Mouse (Mus musculus): Measurements from ENCODE around the gene Psme2. TPM values are rescaled to one million over a fixed set of nuclear protein-coding genes. Genes with fewer than 3 reads are reported as not detected.

Psme2 gene
- total and polyA plus RNA-seq, 2 experiments from 2014 or later, result 57.6 to 163 TPM

GRCm38 (mm10) chr14:55559799-55560201 lies 31.1 kb downstream of the Psme2 start, which contains the start of gene Dcaf11:
Gene Dcaf11 (plus strand): TSS chr14:55560006.
- peak; percentile 97 for DNase-seq (ENCODE audit: low spot score)
- TF ChIP-seq CTCF (IDR thresholded peaks at IDR 0.05; ENCODE audit: low read depth), result peak; percentile 55
- peak; percentile 75 for ATAC-seq
- Histone ChIP-seq H3K27me3 (ENCODE audit: insufficient read depth, low read length) (no peaks in the 10 kb centered on the region), H3K4me3 (ENCODE audit: low read length) (peak within 1 kb of the TSS; percentile 60), H3K36me3 (ENCODE audit: insufficient read depth, low read length) (peaks cover 12% of the 10 kb centered on the region), H3K27ac (peak within 1 kb of the TSS; percentile 99), H3K4me1 (ENCODE audit: insufficient read depth, low read length) (peaks cover 15% of the 10 kb centered on the region), H3K4me2 (ENCODE audit: low read depth, low read length) (peak within 1 kb of the TSS; percentile 97), H3K9ac (replicated peaks; ENCODE audit: low read length) (peak within 1 kb of the TSS; percentile 67), H3K9me3 (ENCODE audit: low read length) (no peaks in the 10 kb centered on the region)
- 0% methylated on average over 27 of the region's 27 CpGs for WGBS

- peaks cover 15% of the 10 kb centered on the region for H3K4me1 ChIP-seq (ENCODE audit: insufficient read depth, low read length)
Measured at GRCm38 (mm10) chr14:55558740-55559448, 32.0 kb downstream of the Psme2 start.

GRCm38 (mm10) chr14:55557587-55557986 lies 33.3 kb downstream of the Psme2 start:
- H3K9me3 ChIP-seq (ENCODE audit: low read length), result no peaks in the 10 kb centered on the region
- no peak overlapping the region for H3K9ac ChIP-seq (replicated peaks; ENCODE audit: low read length)
- H3K36me3 ChIP-seq (ENCODE audit: insufficient read depth, low read length), result no peaks in the 10 kb centered on the region
- DNase-seq (ENCODE audit: low spot score), result no peak
- no peak for ATAC-seq
- 91% methylated on average over 3 of the region's 3 CpGs for WGBS
- H3K4me1 ChIP-seq (ENCODE audit: insufficient read depth, low read length), result peaks cover 15% of the 10 kb centered on the region
- no peak overlapping the region for H3K27ac ChIP-seq
- no peaks in the 10 kb centered on the region for H3K27me3 ChIP-seq (ENCODE audit: insufficient read depth, low read length)
- no peak overlapping the region for H3K4me3 ChIP-seq (ENCODE audit: low read length)
- TF ChIP-seq CTCF (IDR thresholded peaks at IDR 0.05; ENCODE audit: low read depth), result no peak
- no peak overlapping the region for H3K4me2 ChIP-seq (ENCODE audit: low read depth, low read length)

More at GRCm38 (mm10) chr14:55558740-55559448, 32.0 kb downstream of the Psme2 start:
- H3K27ac ChIP-seq, result peak overlapping the region; percentile 99
- H3K4me3 ChIP-seq (ENCODE audit: low read length), result peak overlapping the region; percentile 60
- no peak for TF ChIP-seq CTCF (IDR thresholded peaks at IDR 0.05; ENCODE audit: low read depth)
- H3K36me3 ChIP-seq (ENCODE audit: insufficient read depth, low read length), result peaks cover 3% of the 10 kb centered on the region
- 57% methylated on average over 6 of the region's 6 CpGs for WGBS
- DNase-seq (ENCODE audit: low spot score) (no peak), ATAC-seq (no peak)
- no peaks in the 10 kb centered on the region for H3K27me3 ChIP-seq (ENCODE audit: insufficient read depth, low read length)
- H3K9me3 ChIP-seq (ENCODE audit: low read length), result no peaks in the 10 kb centered on the region
- H3K4me2 ChIP-seq (ENCODE audit: low read depth, low read length), result peak overlapping the region; percentile 97
- H3K9ac ChIP-seq (replicated peaks; ENCODE audit: low read length), result peak overlapping the region; percentile 67

GRCm38 (mm10) chr14:55557003-55557402 lies 33.9 kb downstream of the Psme2 start:
- Histone ChIP-seq H3K27ac (no peak overlapping the region), H3K9ac (replicated peaks; ENCODE audit: low read length) (no peak overlapping the region), H3K4me2 (ENCODE audit: low read depth, low read length) (no peak overlapping the region), H3K9me3 (ENCODE audit: low read length) (no peaks in the 10 kb centered on the region), H3K27me3 (ENCODE audit: insufficient read depth, low read length) (no peaks in the 10 kb centered on the region), H3K4me1 (ENCODE audit: insufficient read depth, low read length) (peaks cover 11% of the 10 kb centered on the region), H3K4me3 (ENCODE audit: low read length) (no peak overlapping the region), H3K36me3 (ENCODE audit: insufficient read depth, low read length) (no peaks in the 10 kb centered on the region)
- peak; percentile 87 for TF ChIP-seq CTCF (IDR thresholded peaks at IDR 0.05; ENCODE audit: low read depth)
- peak; percentile 83 for DNase-seq (ENCODE audit: low spot score)
- WGBS, result 31% methylated on average over 5 of the region's 5 CpGs
- ATAC-seq, result no peak

GRCm38 (mm10) chr14:55555788-55556187 lies 35.1 kb downstream of the Psme2 start:
- no peak for TF ChIP-seq CTCF (IDR thresholded peaks at IDR 0.05; ENCODE audit: low read depth)
- Histone ChIP-seq H3K36me3 (ENCODE audit: insufficient read depth, low read length) (no peaks in the 10 kb centered on the region), H3K9me3 (ENCODE audit: low read length) (no peaks in the 10 kb centered on the region), H3K27ac (no peak overlapping the region), H3K4me1 (ENCODE audit: insufficient read depth, low read length) (no peaks in the 10 kb centered on the region), H3K4me3 (ENCODE audit: low read length) (no peak overlapping the region), H3K4me2 (ENCODE audit: low read depth, low read length) (no peak overlapping the region), H3K9ac (replicated peaks; ENCODE audit: low read length) (no peak overlapping the region), H3K27me3 (ENCODE audit: insufficient read depth, low read length) (no peaks in the 10 kb centered on the region)
- WGBS, result 84% methylated on average over 3 of the region's 3 CpGs
- DNase-seq (ENCODE audit: low spot score) (no peak), ATAC-seq (no peak)

DNA sequence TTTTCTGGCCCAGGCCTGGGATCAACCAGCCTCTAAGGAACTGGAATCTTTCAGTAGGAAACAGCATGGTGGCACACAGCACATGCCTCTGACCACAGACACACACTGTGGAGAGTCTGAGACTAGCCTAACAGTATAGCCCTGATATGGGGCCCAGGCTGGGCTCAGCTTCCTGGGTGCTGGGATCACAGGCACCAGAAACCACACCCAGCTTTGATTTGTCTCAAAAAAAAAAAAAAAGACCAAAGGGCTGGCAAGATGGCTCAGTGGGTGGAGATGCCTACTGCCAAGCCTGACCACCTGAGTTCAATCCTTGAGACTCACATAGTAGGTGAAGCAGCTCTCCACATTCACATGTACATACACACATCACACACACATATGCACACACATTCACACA lies 36.3 kb downstream of the Psme2 start:
- Histone ChIP-seq H3K36me3 (ENCODE audit: insufficient read depth, low read length) (no peaks in the 10 kb centered on the region), H3K27ac (no peak overlapping the region)

GRCm38 (mm10) chr14:55551794-55552193 lies 39.1 kb downstream of the Psme2 start:
- 91% methylated on average over 8 of the region's 8 CpGs for WGBS
- Histone ChIP-seq H3K9me3 (ENCODE audit: low read length) (no peaks in the 10 kb centered on the region), H3K4me3 (ENCODE audit: low read length) (no peak overlapping the region), H3K27me3 (ENCODE audit: insufficient read depth, low read length) (no peaks in the 10 kb centered on the region), H3K27ac (no peak overlapping the region), H3K4me2 (ENCODE audit: low read depth, low read length) (no peak overlapping the region), H3K36me3 (ENCODE audit: insufficient read depth, low read length) (peaks cover 16% of the 10 kb centered on the region), H3K9ac (replicated peaks; ENCODE audit: low read length) (no peak overlapping the region), H3K4me1 (ENCODE audit: insufficient read depth, low read length) (no peaks in the 10 kb centered on the region)
- DNase-seq (ENCODE audit: low spot score) (no peak), ATAC-seq (no peak)
- TF ChIP-seq CTCF (IDR thresholded peaks at IDR 0.05; ENCODE audit: low read depth), result no peak

More for the DNA sequence above, 36.3 kb downstream of the Psme2 start:
- Histone ChIP-seq H3K9me3 (ENCODE audit: low read length) (no peaks in the 10 kb centered on the region), H3K4me3 (ENCODE audit: low read length) (no peak overlapping the region), H3K27me3 (ENCODE audit: insufficient read depth, low read length) (no peaks in the 10 kb centered on the region), H3K9ac (replicated peaks; ENCODE audit: low read length) (no peak overlapping the region), H3K4me1 (ENCODE audit: insufficient read depth, low read length) (no peaks in the 10 kb centered on the region), H3K4me2 (ENCODE audit: low read depth, low read length) (no peak overlapping the region)
- ATAC-seq, result no peak
- TF ChIP-seq CTCF (IDR thresholded peaks at IDR 0.05; ENCODE audit: low read depth), result no peak
- DNase-seq (ENCODE audit: low spot score), result no peak
